Mouse (Mus musculus) liver, embryonic 14.5 days (tissue): ENCODE results near the gene Lrrc75a.

Experiments
- CTCF ChIP-seq: IDR thresholded peaks from 2 replicates; pipeline ENCODE4 v1.5.1; 2016; ENCODE audit warnings: antibody characterized with exemption, low read depth, control low read depth
- EP300 ChIP-seq: IDR thresholded peaks from 2 replicates; pipeline ENCODE4 v1.6.1; 2016; ENCODE audit warnings: antibody characterized with exemption, low read depth

GRCm38 (mm10) chr11:62675480-62676289, 27.4 kb upstream of the Lrrc75a start:
- TF ChIP-seq CTCF = peak; percentile 73
- no peak for TF ChIP-seq EP300
